Mouse (Mus musculus): Measurements from ENCODE around the gene Crip2. TPM values are rescaled to one million over a fixed set of nuclear protein-coding genes. Genes with fewer than 3 reads are reported as not detected.

The Crip2 gene
- polyA plus RNA-seq, 1 experiment: 1,334 TPM

- TF ChIP-seq CTCF (IDR thresholded peaks at IDR 0.05; ENCODE audit: insufficient read depth, low read length) (no peak), POLR2A (IDR thresholded peaks at IDR 0.05; ENCODE audit: borderline replicate concordance, extremely low read depth, low read depth, low read length) (no peak)
- 36% methylated on average over 8 of the region's 8 CpGs for WGBS
- peaks cover 7% of the 10 kb centered on the region for H3K4me1 ChIP-seq (ENCODE audit: control insufficient read depth, insufficient read depth, low read length)
- DNase-seq: no peak
- H3K4me3 ChIP-seq (replicated peaks; ENCODE audit: extremely low read depth, low read depth, low read length): no peak overlapping the region
Measured at GRCm38 (mm10) chr12:113157002-113157401, 17.0 kb downstream of the Crip2 start.

DNA sequence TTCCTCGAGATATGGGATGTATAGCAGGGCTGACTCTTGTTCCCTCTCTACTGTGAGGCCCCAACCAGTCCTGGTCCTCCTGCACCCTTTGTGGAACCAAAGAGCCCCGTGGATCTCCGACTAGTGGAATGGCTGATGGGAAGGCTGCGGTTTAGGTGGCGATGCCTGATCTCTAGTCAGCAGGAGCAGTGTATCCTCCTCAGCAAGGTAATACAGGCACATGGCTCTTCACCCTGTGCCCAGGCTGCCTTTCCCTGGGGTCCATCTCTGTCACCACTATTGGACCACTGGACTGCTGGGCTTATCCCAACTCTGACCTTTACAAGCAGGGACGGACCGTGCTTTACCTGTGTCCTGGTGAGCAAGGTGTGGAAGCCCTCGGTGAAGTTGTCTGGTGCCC lies 17.5 kb downstream of the Crip2 start:
- no peak for DNase-seq
- Histone ChIP-seq H3K4me3 (replicated peaks; ENCODE audit: extremely low read depth, low read depth, low read length) (no peak overlapping the region), H3K4me1 (ENCODE audit: control insufficient read depth, insufficient read depth, low read length) (peaks cover 7% of the 10 kb centered on the region)
- WGBS: 82% methylated on average over 8 of the region's 8 CpGs
- TF ChIP-seq CTCF (IDR thresholded peaks at IDR 0.05; ENCODE audit: insufficient read depth, low read length) (no peak), POLR2A (IDR thresholded peaks at IDR 0.05; ENCODE audit: borderline replicate concordance, extremely low read depth, low read depth, low read length) (no peak)

DNA sequence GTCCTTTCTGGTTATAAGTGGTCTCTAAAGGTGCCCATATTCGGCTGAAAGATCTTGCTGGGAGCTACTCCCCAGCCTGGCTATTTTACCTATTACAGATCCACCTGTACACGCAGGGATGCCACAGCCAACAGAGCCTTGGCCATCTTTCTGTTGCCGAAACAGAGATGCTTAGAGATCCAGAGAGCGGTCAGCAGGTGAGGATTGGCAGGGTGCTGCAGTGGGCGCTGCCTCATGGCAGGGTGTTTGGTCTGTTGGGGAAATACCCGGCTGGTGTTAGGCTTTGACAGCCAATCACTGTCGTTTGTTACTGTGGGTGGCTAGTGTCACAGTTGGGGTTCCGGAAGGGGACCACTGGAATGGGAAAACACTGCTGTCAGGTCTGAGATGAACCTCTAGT lies 17.9 kb downstream of the Crip2 start:
- H3K4me3 ChIP-seq (replicated peaks; ENCODE audit: extremely low read depth, low read depth, low read length): no peak overlapping the region
- peaks cover 7% of the 10 kb centered on the region for H3K4me1 ChIP-seq (ENCODE audit: control insufficient read depth, insufficient read depth, low read length)
- TF ChIP-seq POLR2A (IDR thresholded peaks at IDR 0.05; ENCODE audit: borderline replicate concordance, extremely low read depth, low read depth, low read length) (no peak), CTCF (IDR thresholded peaks at IDR 0.05; ENCODE audit: insufficient read depth, low read length) (no peak)
- no peak for DNase-seq
- 90% methylated on average over 8 of the region's 8 CpGs for WGBS

GRCm38 (mm10) chr12:113163561-113164006 lies 23.5 kb downstream of the Crip2 start:
- Histone ChIP-seq H3K4me3 (replicated peaks; ENCODE audit: extremely low read depth, low read depth, low read length) (no peak overlapping the region), H3K4me1 (ENCODE audit: control insufficient read depth, insufficient read depth, low read length) (no peaks in the 10 kb centered on the region)
- 86% methylated on average over 11 of the region's 11 CpGs for WGBS
- TF ChIP-seq POLR2A (IDR thresholded peaks at IDR 0.05; ENCODE audit: borderline replicate concordance, extremely low read depth, low read depth, low read length) (no peak), CTCF (IDR thresholded peaks at IDR 0.05; ENCODE audit: insufficient read depth, low read length) (no peak)
- no peak for DNase-seq

DNA sequence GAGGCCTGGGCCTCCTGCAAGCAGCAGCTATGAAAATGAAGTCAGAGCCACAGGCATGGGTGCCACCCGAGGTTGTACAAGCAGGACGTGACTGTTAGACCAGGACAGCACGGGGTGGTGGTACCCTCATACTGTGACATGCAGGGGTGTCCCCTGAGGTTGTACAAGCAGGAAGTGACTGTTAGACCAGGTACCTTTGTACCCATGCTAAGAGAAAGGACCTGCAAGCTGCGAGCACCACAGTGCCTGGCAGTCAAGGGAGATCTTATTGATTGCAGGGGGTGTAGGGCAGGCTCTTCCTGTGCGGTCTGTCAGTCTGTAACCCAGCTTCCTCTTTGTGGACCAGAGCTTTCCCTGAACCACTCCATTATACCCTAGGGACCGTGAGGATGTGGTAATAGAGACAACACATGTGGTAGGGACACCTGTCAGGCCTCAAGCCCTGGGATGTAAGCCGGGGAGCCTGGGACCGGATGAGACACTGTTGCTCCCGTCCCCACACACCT lies 28.0 kb downstream of the Crip2 start:
- no peak for DNase-seq
- Histone ChIP-seq H3K4me1 (ENCODE audit: control insufficient read depth, insufficient read depth, low read length) (no peaks in the 10 kb centered on the region), H3K4me3 (replicated peaks; ENCODE audit: extremely low read depth, low read depth, low read length) (no peak overlapping the region)
- TF ChIP-seq CTCF (IDR thresholded peaks at IDR 0.05; ENCODE audit: insufficient read depth, low read length) (no peak), POLR2A (IDR thresholded peaks at IDR 0.05; ENCODE audit: borderline replicate concordance, extremely low read depth, low read depth, low read length) (no peak)
- 70% methylated on average over 9 of the region's 9 CpGs for WGBS

GRCm38 (mm10) chr12:113176960-113177725 lies 37.1 kb downstream of the Crip2 start:
- no peaks in the 10 kb centered on the region for H3K4me1 ChIP-seq (ENCODE audit: control insufficient read depth, insufficient read depth, low read length)
- no peak for DNase-seq
- 83% methylated on average over 18 of the region's 18 CpGs for WGBS
- TF ChIP-seq POLR2A (IDR thresholded peaks at IDR 0.05; ENCODE audit: borderline replicate concordance, extremely low read depth, low read depth, low read length) (no peak), CTCF (IDR thresholded peaks at IDR 0.05; ENCODE audit: insufficient read depth, low read length) (no peak)
- no peak overlapping the region for H3K4me3 ChIP-seq (replicated peaks; ENCODE audit: extremely low read depth, low read depth, low read length)

DNA sequence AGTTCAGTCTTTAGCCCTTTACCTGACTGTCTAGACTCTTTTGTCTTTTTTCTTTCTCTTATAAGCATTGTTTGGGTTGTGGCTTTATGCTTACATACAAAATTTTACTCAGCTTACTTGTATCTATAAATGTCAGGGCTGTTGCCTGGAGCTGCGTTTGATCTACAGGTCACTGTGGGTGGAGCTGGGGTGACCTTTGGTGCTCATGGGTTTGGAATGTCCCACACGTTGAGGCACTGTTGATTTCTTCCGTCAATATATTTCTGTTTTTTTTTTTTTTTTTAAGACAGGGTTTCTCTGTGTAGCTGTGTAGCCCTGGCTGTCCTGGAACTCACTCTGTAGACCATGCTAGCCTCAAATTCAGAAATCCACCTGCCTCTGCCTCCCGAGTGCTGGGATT lies 41.0 kb downstream of the Crip2 start:
- H3K4me3 ChIP-seq (replicated peaks; ENCODE audit: extremely low read depth, low read depth, low read length): no peak overlapping the region
- no peaks in the 10 kb centered on the region for H3K4me1 ChIP-seq (ENCODE audit: control insufficient read depth, insufficient read depth, low read length)
- 44% methylated on average over 4 of the region's 4 CpGs for WGBS
- DNase-seq: no peak
- TF ChIP-seq CTCF (IDR thresholded peaks at IDR 0.05; ENCODE audit: insufficient read depth, low read length): no peak
- no peak for TF ChIP-seq POLR2A (IDR thresholded peaks at IDR 0.05; ENCODE audit: borderline replicate concordance, extremely low read depth, low read depth, low read length)

DNA sequence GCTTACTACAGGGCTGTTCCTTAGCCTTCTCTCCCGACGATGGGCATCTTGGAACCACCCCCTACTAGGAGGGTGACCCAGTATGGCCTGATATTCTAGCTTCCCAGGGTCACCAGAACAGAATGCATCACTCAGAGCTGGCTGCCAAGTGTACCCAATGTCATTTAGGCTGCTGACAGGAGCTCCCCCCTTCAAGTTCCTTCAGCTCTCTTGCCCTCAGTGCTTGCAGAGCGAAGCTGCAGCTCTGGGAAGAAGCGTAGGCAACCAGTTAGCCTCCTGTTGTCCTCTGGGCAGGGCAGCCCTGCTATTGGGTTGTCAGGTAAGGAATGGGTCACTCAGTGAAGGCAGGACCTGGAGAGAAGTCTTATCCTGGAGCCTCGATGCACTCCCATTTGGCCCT lies 44.9 kb downstream of the Crip2 start:
- 68% methylated on average over 5 of the region's 5 CpGs for WGBS
- DNase-seq: no peak
- TF ChIP-seq POLR2A (IDR thresholded peaks at IDR 0.05; ENCODE audit: borderline replicate concordance, extremely low read depth, low read depth, low read length) (no peak), CTCF (IDR thresholded peaks at IDR 0.05; ENCODE audit: insufficient read depth, low read length) (no peak)
- Histone ChIP-seq H3K4me1 (ENCODE audit: control insufficient read depth, insufficient read depth, low read length) (peaks cover 3% of the 10 kb centered on the region; the same call in 1 of the 2 replicates), H3K4me3 (replicated peaks; ENCODE audit: extremely low read depth, low read depth, low read length) (no peak overlapping the region)

- no peak within 1 kb of the TSS for H3K4me3 ChIP-seq (replicated peaks; ENCODE audit: extremely low read depth, low read depth, low read length)
- peaks cover 3% of the 10 kb centered on the region; the same call in 1 of the 2 replicates for H3K4me1 ChIP-seq (ENCODE audit: control insufficient read depth, insufficient read depth, low read length)
- no peak for DNase-seq
- TF ChIP-seq CTCF (IDR thresholded peaks at IDR 0.05; ENCODE audit: insufficient read depth, low read length) (no peak), POLR2A (IDR thresholded peaks at IDR 0.05; ENCODE audit: borderline replicate concordance, extremely low read depth, low read depth, low read length) (no peak)
- 4% methylated on average over 62 of the region's 63 CpGs for WGBS
Measured at GRCm38 (mm10) chr12:113185442-113186291, 45.6 kb downstream of the Crip2 start, which contains the start of gene Tmem121. Gene Tmem121 (plus strand): TSS chr12:113185930.
